Mouse (Mus musculus) right cerebral cortex, postnatal 25 days (tissue): ENCODE data around the gene Panx1.

Experiments
- DNase-seq: peaks from one replicate; pipeline ENCODE4 v3.0.0; 2022

Panx1 gene

DNA sequence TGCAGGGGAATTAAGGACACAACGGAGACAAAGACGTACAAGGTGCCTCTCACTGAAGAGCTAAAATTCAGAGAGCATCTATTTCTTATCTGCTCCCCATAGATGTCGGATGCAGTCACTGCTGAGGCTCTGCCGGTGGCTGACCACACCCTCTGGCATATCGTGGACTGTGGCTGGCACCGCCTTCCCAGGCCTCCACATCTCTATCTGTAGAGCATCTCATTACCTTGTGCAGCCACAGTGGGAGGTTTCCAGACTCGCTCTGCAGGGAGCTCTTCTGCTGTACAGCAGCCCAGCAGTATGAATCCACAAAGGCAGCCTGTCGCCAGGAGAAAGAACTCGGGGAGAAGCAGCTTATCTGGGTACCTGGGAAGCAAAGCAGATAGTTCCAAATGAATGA lies 24.1 kb downstream of the Panx1 start:
- DNase-seq, result no peak

DNA sequence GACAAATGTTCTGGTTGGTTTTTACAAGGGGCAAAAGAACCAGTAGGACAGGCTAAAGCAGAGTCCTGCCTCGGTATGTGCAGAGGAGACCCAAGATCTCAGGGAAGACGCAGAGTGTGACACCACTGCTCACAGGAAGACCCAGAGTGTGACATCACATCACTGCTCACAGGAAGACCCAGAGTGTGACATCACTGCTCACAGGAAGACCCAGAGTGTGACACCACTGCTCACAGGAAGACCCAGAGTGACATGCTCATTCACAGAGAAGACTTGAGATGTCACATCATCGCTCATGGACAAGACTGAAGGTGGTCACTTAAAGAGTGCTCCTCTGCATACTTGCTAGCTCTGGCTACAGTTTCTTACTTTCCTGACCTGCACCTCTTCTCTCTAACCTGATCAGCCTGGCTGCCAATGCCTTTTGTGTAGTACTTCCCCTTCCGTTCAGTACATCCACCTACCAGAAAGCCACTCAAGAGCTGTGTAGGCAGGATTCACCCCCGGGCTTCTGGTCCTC lies 24.7 kb downstream of the Panx1 start:
- DNase-seq, result no peak

DNA sequence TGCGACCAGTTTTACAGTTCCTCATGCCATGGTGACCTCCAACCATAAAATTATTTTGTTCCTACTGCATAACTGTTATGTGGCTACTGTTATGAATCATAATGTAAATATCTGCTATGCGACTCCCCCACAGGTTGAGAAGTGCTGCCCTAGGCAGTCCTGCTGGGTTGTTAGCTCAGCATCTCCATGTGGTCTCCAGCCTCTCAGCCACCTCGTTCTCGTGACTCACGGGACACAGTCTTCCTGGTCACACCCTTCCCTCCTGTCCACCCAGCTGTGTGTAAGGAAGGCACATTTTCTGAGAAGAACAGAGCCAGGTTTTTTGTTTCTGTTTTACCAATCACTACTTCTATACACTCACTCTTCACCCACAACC lies 26.5 kb downstream of the Panx1 start:
- no peak for DNase-seq

DNA sequence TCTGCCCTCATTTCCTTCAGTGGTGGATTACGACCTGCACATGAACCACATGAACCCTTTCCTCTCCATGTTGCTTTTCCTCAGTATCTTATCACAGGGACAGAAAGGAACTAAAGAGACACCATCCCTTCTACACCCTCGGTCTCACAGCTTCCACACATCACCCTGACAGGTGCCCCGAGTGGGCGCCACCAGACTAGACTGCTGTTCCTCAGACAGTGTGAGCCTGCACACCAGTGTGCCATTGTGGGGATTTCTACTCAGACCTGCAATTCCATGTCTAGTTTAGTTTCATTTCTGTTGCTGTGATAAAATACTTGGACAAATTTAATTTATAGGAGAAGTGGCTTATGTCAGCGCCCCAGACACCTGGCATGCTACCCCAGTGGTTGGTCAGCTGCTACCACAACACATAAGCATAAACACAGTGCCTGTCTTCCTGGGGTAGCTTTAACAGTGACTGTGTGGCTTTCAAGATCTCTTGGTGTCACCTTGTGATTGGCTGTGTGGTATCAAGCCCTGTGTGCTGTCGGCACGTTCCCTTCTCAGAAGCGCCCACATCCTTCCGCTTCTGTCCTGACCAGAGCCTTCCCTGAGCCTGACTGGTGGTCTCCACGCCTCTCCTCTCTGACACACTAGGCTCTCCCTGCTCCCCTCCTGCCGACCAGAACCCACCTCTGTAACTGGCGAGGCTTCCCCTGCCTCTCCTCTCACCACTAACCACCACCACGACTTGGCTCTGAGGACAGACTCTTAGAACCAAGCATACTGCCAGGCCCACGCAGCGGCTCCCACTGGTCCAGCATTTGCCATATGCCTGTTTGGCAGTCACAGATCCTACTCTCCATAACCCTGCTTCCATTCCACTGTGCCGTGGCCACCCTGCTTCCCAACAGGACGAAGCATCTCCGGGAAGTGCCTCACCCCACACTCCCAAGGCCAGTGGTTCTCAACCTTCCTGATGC lies 27.2 kb downstream of the Panx1 start:
- no peak for DNase-seq

GRCm38 (mm10) chr9:15015223-15015956 lies 29.9 kb downstream of the Panx1 start:
- peak; percentile 69 for DNase-seq

GRCm38 (mm10) chr9:15007566-15007965 lies 37.7 kb downstream of the Panx1 start:
- DNase-seq, result no peak

- no peak for DNase-seq
Observed at GRCm38 (mm10) chr9:15004298-15004685, 41.0 kb downstream of the Panx1 start.

GRCm38 (mm10) chr9:15003676-15004297 lies 41.5 kb downstream of the Panx1 start:
- DNase-seq, result no peak

- no peak for DNase-seq
Observed at GRCm38 (mm10) chr9:15002995-15003613, 42.2 kb downstream of the Panx1 start.

- DNase-seq, result no peak
Observed at GRCm38 (mm10) chr9:14998790-14999189, 46.5 kb downstream of the Panx1 start.

DNA sequence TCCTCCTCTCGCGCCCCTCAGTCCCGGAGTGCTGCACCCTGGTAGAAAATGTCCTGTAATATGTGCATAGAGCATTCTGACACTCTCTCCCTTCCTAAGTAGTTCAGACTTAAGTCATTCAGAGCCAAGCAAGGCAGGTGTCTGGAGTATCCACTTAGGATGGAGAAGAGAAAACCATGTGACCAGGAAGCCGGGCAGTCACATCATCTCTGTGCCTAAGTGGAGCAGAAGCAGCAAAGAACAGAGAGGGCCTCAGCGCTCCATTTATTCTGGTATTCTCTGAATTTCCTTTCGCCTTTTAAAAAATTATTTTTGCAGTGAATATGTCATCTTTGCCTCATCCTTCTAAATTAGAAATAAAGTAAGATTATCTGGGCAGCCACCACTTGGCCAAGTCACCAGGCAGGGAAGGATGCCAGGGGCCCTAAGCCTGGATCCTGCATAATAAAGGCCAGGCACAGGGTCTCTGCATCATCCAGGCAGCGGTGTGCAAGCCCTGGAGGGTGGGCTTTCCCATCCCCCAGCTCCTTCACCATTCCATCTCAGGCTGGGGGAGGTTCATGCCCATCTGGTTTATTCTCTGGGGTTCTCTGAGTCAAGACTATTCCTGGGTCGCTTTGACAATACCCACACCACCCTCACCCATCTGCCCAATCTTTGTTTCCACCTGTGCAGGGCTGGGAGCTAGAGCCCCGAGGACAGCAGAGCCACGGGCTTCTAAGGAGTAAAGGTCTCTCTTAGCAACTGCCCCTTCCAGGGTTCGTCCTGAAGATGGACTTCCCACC lies 47.8 kb downstream of the Panx1 start:
- DNase-seq, result peak; percentile 61

- no peak for DNase-seq
Observed at GRCm38 (mm10) chr9:14995525-14995924, 49.8 kb downstream of the Panx1 start.

DNA sequence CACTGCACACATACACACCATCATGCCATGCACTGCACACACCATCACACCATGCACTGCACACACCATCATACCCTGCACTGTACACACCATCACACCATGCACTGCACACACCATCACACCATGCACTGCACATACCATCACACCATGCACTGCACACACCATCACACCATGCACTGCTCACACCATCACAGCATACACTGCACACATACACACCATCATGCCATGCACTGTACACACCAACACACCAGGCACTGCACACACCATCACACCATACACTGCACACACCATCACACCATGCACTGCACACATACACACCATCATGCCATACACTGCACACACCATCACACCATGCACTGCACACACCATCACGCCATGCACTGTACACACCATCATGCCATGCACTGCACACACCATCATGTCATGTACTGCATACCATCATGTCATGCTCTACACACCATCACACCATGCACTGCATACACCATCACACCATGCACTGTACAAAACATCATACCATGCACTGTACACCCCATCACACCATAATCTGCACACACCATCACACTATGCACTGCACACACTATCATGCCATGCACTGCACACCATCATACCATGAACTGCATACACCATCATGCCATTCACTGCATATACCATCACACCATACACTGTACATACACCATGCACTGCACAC lies 56.5 kb downstream of the Panx1 start:
- DNase-seq, result no peak

- no peak for DNase-seq
Observed at GRCm38 (mm10) chr9:14983141-14983540, 62.1 kb downstream of the Panx1 start.

- no peak for DNase-seq
Observed at GRCm38 (mm10) chr9:14982683-14983082, 62.6 kb downstream of the Panx1 start.

DNA sequence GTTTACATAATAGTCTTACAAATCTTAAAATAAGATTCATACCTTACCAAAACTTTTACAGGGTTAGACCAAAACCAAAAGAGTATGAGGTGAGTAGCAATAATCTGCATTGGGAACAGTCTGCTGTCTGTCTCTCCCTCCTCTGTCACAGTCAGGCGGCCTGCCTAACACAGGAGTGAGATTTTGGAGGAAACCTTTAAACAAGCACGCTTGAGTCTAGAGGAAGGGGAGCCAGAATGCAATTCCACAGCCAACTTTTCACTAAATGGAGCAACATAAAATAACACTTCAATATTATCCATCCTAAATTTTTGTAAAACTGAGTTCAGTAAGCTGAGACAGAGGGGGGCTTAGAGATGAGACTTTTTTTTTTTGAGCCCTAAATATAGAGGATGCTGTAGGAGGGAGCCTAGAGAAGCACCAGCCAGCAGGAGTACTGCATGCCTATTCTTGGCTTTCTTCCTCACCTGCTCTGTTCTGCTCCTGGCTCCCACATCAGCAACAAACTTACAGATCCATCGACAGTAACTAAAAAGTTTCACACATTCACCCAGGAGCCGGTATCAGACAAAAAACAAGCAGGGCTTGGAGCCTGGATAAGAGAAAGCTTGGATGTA lies 63.6 kb downstream of the Panx1 start:
- DNase-seq, result peak; percentile 36

GRCm38 (mm10) chr9:14974251-14975232 lies 70.7 kb downstream of the Panx1 start:
- DNase-seq, result no peak

- DNase-seq, result no peak
Observed at GRCm38 (mm10) chr9:14973762-14974161, 71.5 kb downstream of the Panx1 start.

DNA sequence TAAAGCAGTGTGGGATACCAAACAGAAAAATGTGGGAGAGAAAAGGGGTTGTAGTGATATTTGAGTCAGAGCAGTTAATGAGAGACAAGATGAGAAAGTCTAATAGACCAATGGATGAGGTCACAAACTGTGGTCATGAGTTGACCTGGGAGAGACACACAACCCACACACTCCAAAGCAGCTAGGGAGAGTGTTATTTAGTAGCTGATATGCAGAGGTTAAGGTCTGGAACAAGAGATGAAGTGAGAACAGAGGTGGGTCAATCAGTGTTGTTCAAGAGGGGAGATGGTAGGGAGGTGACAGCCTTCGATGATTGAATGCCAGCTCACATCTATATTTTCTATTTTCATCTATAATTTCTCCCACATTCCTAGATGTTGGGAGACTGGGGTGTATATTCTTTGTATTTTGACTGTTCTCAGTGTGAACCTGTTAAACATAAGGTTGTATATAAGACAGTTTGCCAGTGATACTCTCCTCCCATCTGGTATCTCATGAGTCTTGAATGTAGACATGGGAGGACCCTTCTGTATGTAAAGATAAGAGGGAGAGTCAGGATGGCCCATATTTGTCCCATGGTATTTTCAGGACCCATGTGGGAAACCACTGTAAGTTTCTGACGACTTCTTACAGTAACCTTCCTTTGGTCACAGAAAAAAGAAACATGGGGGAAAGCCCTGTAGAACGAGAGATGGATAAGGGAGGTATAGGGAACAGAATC lies 74.3 kb downstream of the Panx1 start:
- DNase-seq, result no peak
